Mouse (Mus musculus): Measurements from ENCODE around the gene Ifna14. TPM values are rescaled to one million over a fixed set of nuclear protein-coding genes. Genes with fewer than 3 reads are reported as not detected.

The Ifna14 gene
- polyA plus RNA-seq, 1 experiment from 2014 or later = not detected

- Histone ChIP-seq H3K27ac (replicated peaks; ENCODE audit: low read depth, low read length) (no peak overlapping the region), H3K9ac (replicated peaks; ENCODE audit: low read length) (no peak overlapping the region), H3K4me3 (replicated peaks; ENCODE audit: low read depth, low read length) (no peak overlapping the region), H3K4me1 (ENCODE audit: control insufficient read depth, insufficient read depth, low read length) (no peaks in the 10 kb centered on the region), H3K4me2 (ENCODE audit: low read length) (no peak overlapping the region), H3K27me3 (ENCODE audit: control insufficient read depth, insufficient read depth, low read length) (no peaks in the 10 kb centered on the region), H3K9me3 (ENCODE audit: control insufficient read depth, low read length) (no peaks in the 10 kb centered on the region), H3K36me3 (ENCODE audit: control insufficient read depth, insufficient read depth, low read length) (no peaks in the 10 kb centered on the region)
- ATAC-seq (ENCODE audit: low FRiP score, low TSS enrichment) (no peak), DNase-seq (peak; percentile 14)
- 78% methylated on average over 7 of the region's 7 CpGs for WGBS
Measured at GRCm38 (mm10) chr4:88536640-88537039, 35.0 kb downstream of the Ifna14 start.

- no peaks in the 10 kb centered on the region for H3K36me3 ChIP-seq (ENCODE audit: control insufficient read depth, insufficient read depth, low read length)
- no peak overlapping the region for H3K4me2 ChIP-seq (ENCODE audit: low read length)
- no peaks in the 10 kb centered on the region for H3K9me3 ChIP-seq (ENCODE audit: control insufficient read depth, low read length)
- H3K9ac ChIP-seq (replicated peaks; ENCODE audit: low read length) = no peak overlapping the region
- no peaks in the 10 kb centered on the region for H3K27me3 ChIP-seq (ENCODE audit: control insufficient read depth, insufficient read depth, low read length)
- ATAC-seq (ENCODE audit: low FRiP score, low TSS enrichment) (no peak), DNase-seq (no peak)
- 96% methylated on average over 1 of the region's 1 CpGs for WGBS
- H3K4me1 ChIP-seq (ENCODE audit: control insufficient read depth, insufficient read depth, low read length) = no peaks in the 10 kb centered on the region
- no peak overlapping the region for H3K27ac ChIP-seq (replicated peaks; ENCODE audit: low read depth, low read length)
- no peak overlapping the region for H3K4me3 ChIP-seq (replicated peaks; ENCODE audit: low read depth, low read length)
Measured at GRCm38 (mm10) chr4:88535742-88536141, 35.9 kb downstream of the Ifna14 start.

- no peaks in the 10 kb centered on the region for H3K4me1 ChIP-seq (ENCODE audit: control insufficient read depth, insufficient read depth, low read length)
- no peak for ATAC-seq (ENCODE audit: low FRiP score, low TSS enrichment)
- H3K27ac ChIP-seq (replicated peaks; ENCODE audit: low read depth, low read length) = no peak overlapping the region
- no peak overlapping the region for H3K4me3 ChIP-seq (replicated peaks; ENCODE audit: low read depth, low read length)
- H3K4me2 ChIP-seq (ENCODE audit: low read length) = no peak overlapping the region
- H3K36me3 ChIP-seq (ENCODE audit: control insufficient read depth, insufficient read depth, low read length) = no peaks in the 10 kb centered on the region
- no peaks in the 10 kb centered on the region for H3K27me3 ChIP-seq (ENCODE audit: control insufficient read depth, insufficient read depth, low read length)
- 98% methylated on average over 1 of the region's 1 CpGs for WGBS
- DNase-seq = no peak
- H3K9ac ChIP-seq (replicated peaks; ENCODE audit: low read length) = no peak overlapping the region
- H3K9me3 ChIP-seq (ENCODE audit: control insufficient read depth, low read length) = no peaks in the 10 kb centered on the region
Measured at GRCm38 (mm10) chr4:88534903-88535302, 36.7 kb downstream of the Ifna14 start.

GRCm38 (mm10) chr4:88533499-88533898 lies 38.1 kb downstream of the Ifna14 start:
- Histone ChIP-seq H3K36me3 (ENCODE audit: control insufficient read depth, insufficient read depth, low read length) (no peaks in the 10 kb centered on the region), H3K9me3 (ENCODE audit: control insufficient read depth, low read length) (no peaks in the 10 kb centered on the region), H3K4me2 (ENCODE audit: low read length) (no peak overlapping the region), H3K4me1 (ENCODE audit: control insufficient read depth, insufficient read depth, low read length) (no peaks in the 10 kb centered on the region), H3K4me3 (replicated peaks; ENCODE audit: low read depth, low read length) (no peak overlapping the region), H3K27ac (replicated peaks; ENCODE audit: low read depth, low read length) (no peak overlapping the region), H3K9ac (replicated peaks; ENCODE audit: low read length) (no peak overlapping the region), H3K27me3 (ENCODE audit: control insufficient read depth, insufficient read depth, low read length) (no peaks in the 10 kb centered on the region)
- ATAC-seq (ENCODE audit: low FRiP score, low TSS enrichment) = no peak
- no peak for DNase-seq
- WGBS = 98% methylated on average over 2 of the region's 2 CpGs

GRCm38 (mm10) chr4:88530892-88531291 lies 40.7 kb downstream of the Ifna14 start:
- H3K9me3 ChIP-seq (ENCODE audit: control insufficient read depth, low read length) = no peaks in the 10 kb centered on the region
- DNase-seq (no peak), ATAC-seq (ENCODE audit: low FRiP score, low TSS enrichment) (no peak)
- H3K27ac ChIP-seq (replicated peaks; ENCODE audit: low read depth, low read length) = no peak overlapping the region
- WGBS = 96% methylated on average over 2 of the region's 2 CpGs
- no peak overlapping the region for H3K4me3 ChIP-seq (replicated peaks; ENCODE audit: low read depth, low read length)
- H3K4me2 ChIP-seq (ENCODE audit: low read length) = no peak overlapping the region
- H3K36me3 ChIP-seq (ENCODE audit: control insufficient read depth, insufficient read depth, low read length) = no peaks in the 10 kb centered on the region
- H3K27me3 ChIP-seq (ENCODE audit: control insufficient read depth, insufficient read depth, low read length) = no peaks in the 10 kb centered on the region
- H3K4me1 ChIP-seq (ENCODE audit: control insufficient read depth, insufficient read depth, low read length) = no peaks in the 10 kb centered on the region
- H3K9ac ChIP-seq (replicated peaks; ENCODE audit: low read length) = no peak overlapping the region

GRCm38 (mm10) chr4:88530271-88530670 lies 41.3 kb downstream of the Ifna14 start:
- Histone ChIP-seq H3K4me3 (replicated peaks; ENCODE audit: low read depth, low read length) (no peak overlapping the region), H3K9me3 (ENCODE audit: control insufficient read depth, low read length) (no peaks in the 10 kb centered on the region), H3K9ac (replicated peaks; ENCODE audit: low read length) (no peak overlapping the region), H3K4me1 (ENCODE audit: control insufficient read depth, insufficient read depth, low read length) (no peaks in the 10 kb centered on the region), H3K27me3 (ENCODE audit: control insufficient read depth, insufficient read depth, low read length) (no peaks in the 10 kb centered on the region), H3K36me3 (ENCODE audit: control insufficient read depth, insufficient read depth, low read length) (no peaks in the 10 kb centered on the region), H3K4me2 (ENCODE audit: low read length) (no peak overlapping the region), H3K27ac (replicated peaks; ENCODE audit: low read depth, low read length) (no peak overlapping the region)
- 75% methylated on average over 4 of the region's 4 CpGs for WGBS
- DNase-seq (no peak), ATAC-seq (ENCODE audit: low FRiP score, low TSS enrichment) (no peak)

- 90% methylated on average over 5 of the region's 5 CpGs for WGBS
- Histone ChIP-seq H3K9me3 (ENCODE audit: control insufficient read depth, low read length) (no peaks in the 10 kb centered on the region), H3K36me3 (ENCODE audit: control insufficient read depth, insufficient read depth, low read length) (no peaks in the 10 kb centered on the region), H3K4me2 (ENCODE audit: low read length) (no peak overlapping the region), H3K4me1 (ENCODE audit: control insufficient read depth, insufficient read depth, low read length) (no peaks in the 10 kb centered on the region), H3K9ac (replicated peaks; ENCODE audit: low read length) (no peak overlapping the region), H3K27ac (replicated peaks; ENCODE audit: low read depth, low read length) (no peak overlapping the region), H3K27me3 (ENCODE audit: control insufficient read depth, insufficient read depth, low read length) (no peaks in the 10 kb centered on the region), H3K4me3 (replicated peaks; ENCODE audit: low read depth, low read length) (no peak overlapping the region)
- DNase-seq (no peak), ATAC-seq (ENCODE audit: low FRiP score, low TSS enrichment) (no peak)
Measured at GRCm38 (mm10) chr4:88526379-88527049, 45.1 kb downstream of the Ifna14 start.

GRCm38 (mm10) chr4:88525393-88525792 lies 46.2 kb downstream of the Ifna14 start:
- Histone ChIP-seq H3K9me3 (ENCODE audit: control insufficient read depth, low read length) (no peaks in the 10 kb centered on the region), H3K27me3 (ENCODE audit: control insufficient read depth, insufficient read depth, low read length) (no peaks in the 10 kb centered on the region), H3K4me1 (ENCODE audit: control insufficient read depth, insufficient read depth, low read length) (no peaks in the 10 kb centered on the region), H3K36me3 (ENCODE audit: control insufficient read depth, insufficient read depth, low read length) (no peaks in the 10 kb centered on the region), H3K4me2 (ENCODE audit: low read length) (no peak overlapping the region), H3K4me3 (replicated peaks; ENCODE audit: low read depth, low read length) (no peak overlapping the region), H3K9ac (replicated peaks; ENCODE audit: low read length) (no peak overlapping the region), H3K27ac (replicated peaks; ENCODE audit: low read depth, low read length) (no peak overlapping the region)
- 90% methylated on average over 3 of the region's 3 CpGs for WGBS
- ATAC-seq (ENCODE audit: low FRiP score, low TSS enrichment) = no peak
- no peak for DNase-seq

- H3K36me3 ChIP-seq (ENCODE audit: control insufficient read depth, insufficient read depth, low read length) = no peaks in the 10 kb centered on the region
- H3K27ac ChIP-seq (replicated peaks; ENCODE audit: low read depth, low read length) = no peak overlapping the region
- ATAC-seq (ENCODE audit: low FRiP score, low TSS enrichment) (no peak), DNase-seq (peak; percentile 12)
- no peaks in the 10 kb centered on the region for H3K4me1 ChIP-seq (ENCODE audit: control insufficient read depth, insufficient read depth, low read length)
- H3K27me3 ChIP-seq (ENCODE audit: control insufficient read depth, insufficient read depth, low read length) = no peaks in the 10 kb centered on the region
- no peaks in the 10 kb centered on the region for H3K9me3 ChIP-seq (ENCODE audit: control insufficient read depth, low read length)
- H3K4me2 ChIP-seq (ENCODE audit: low read length) = no peak overlapping the region
- no peak overlapping the region for H3K4me3 ChIP-seq (replicated peaks; ENCODE audit: low read depth, low read length)
- no peak overlapping the region for H3K9ac ChIP-seq (replicated peaks; ENCODE audit: low read length)
Measured at GRCm38 (mm10) chr4:88523241-88523640, 48.4 kb downstream of the Ifna14 start.
